Mouse (Mus musculus) heart, postnatal 0 days (tissue): Measurements from ENCODE around the gene Cdkl1.

ENCODE experiments used
- CTCF ChIP-seq: IDR thresholded peaks from 2 replicates; pipeline ENCODE4 v1.5.1; 2016; ENCODE audit warnings: antibody characterized with exemption, control low read depth, low read depth
- EP300 ChIP-seq: IDR thresholded peaks from 2 replicates; pipeline ENCODE4 v1.6.1; 2016; ENCODE audit warnings: antibody characterized with exemption, low read depth

DNA sequence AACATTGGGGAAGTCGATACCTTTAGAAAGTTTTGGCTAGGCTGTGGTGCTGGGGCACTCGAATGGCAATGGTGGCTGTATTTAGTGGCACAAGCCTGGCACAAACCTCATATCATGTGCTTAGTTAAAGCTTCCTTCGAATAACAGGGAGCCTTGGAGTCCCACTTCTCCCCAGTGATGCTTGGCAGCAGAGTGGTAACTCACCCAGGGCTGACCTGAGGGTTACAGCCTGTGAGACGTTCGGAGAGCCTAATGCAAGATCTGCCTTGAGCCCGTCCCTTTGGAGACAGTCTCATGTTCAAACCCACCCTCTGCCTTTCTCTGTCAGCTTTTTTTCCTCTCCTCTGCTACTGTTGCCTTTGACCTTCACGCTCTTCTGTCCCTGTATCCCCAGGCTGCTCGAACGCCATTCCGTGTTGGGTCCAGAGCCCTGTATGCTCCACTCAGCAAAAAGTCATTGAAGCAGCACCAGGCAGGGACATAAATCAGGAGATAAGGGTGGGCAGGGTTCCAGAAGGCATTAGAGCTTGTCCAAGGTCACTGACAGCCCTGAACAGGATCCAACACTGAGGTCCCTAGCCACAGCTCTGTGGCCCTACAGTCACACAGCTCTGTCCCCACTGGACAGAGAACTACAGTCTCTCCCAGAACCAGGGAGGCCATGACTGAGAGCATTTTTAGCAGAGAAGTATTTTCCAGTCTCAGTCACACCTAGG is 9.0 kb downstream of the Cdkl1 start:
- no peak for TF ChIP-seq EP300
- no peak for TF ChIP-seq CTCF
